Mouse (Mus musculus) heart, embryonic 11.5 days (tissue): ENCODE data around the gene Entpd5. TPM values are rescaled to one million over a fixed set of nuclear protein-coding genes. Genes with fewer than 3 reads are reported as not detected.

ENCODE experiments used
- ATAC-seq: fragments of 200-750 bp; cut with Nextera tagmentation; replicated peaks from 2 replicates; pipeline ENCODE4 v1.8.0; 2017; ENCODE audit warnings: moderate library complexity; ENCODE audit not compliant: insufficient number of reproducible peaks, low FRiP score, low TSS enrichment
- H3K27ac ChIP-seq: fragments of 300-500 bp; sonication (generic); 2 replicates; pipeline ENCODE4 v1.5.1; 2014; ENCODE audit warnings: mild to moderate bottlenecking, low read depth, low read length
- H3K27me3 ChIP-seq: fragments of 300-500 bp; sonication (generic); 2 replicates; pipeline ENCODE4 v1.6.1; 2014; ENCODE audit warnings: mild to moderate bottlenecking, low read length, mixed read lengths; ENCODE audit not compliant: control insufficient read depth, insufficient read depth
- H3K36me3 ChIP-seq: fragments of 300-500 bp; sonication (generic); 2 replicates; pipeline ENCODE4 v1.6.1; 2014; ENCODE audit warnings: mild to moderate bottlenecking, low read length, moderate library complexity, mixed read lengths; ENCODE audit not compliant: control insufficient read depth, insufficient read depth
- H3K4me1 ChIP-seq: fragments of 300-500 bp; sonication (generic); 2 replicates; pipeline ENCODE4 v1.6.1; 2014; ENCODE audit warnings: low read length; ENCODE audit not compliant: control insufficient read depth, insufficient read depth
- H3K4me2 ChIP-seq: fragments of 300-500 bp; sonication (generic); 2 replicates; pipeline ENCODE4 v1.6.1; 2014; ENCODE audit warnings: mild to moderate bottlenecking, moderate library complexity
- H3K4me3 ChIP-seq: fragments of 300-500 bp; sonication (generic); 2 replicates; pipeline ENCODE4 v1.5.1; 2014; ENCODE audit warnings: low read depth, low read length
- H3K9ac ChIP-seq: fragments of 300-500 bp; sonication (generic); 2 replicates; pipeline ENCODE4 v1.6.1; 2014; ENCODE audit warnings: mild to moderate bottlenecking, low read depth, low read length, moderate library complexity
- H3K9me3 ChIP-seq: fragments of 300-500 bp; sonication (generic); replicated peaks from 2 replicates; pipeline ENCODE4 v1.6.1; 2016; ENCODE audit warnings: low read length; ENCODE audit not compliant: control insufficient read depth
- WGBS: fragments of 180-500 bp; shearing (Covaris S2); extraction: QIAGEN DNeasy Blood & Tissue Kit; methylation state at CpG from one replicate; pipeline ENCODE4 v1.1.7; 2014; ENCODE audit not compliant: insufficient replicate concordance; 5-methylcytosine and 5-hydroxymethylcytosine counted together
- polyA plus RNA-seq: library from polyadenylated mRNA; unstranded; fragments of >200 nt; fragmentation: Nextera tagmentation; extraction: Ambion mirVana; gene quantifications from 2 replicates; pipeline ENCODE4 v1.2.1, GENCODE M21; 2014

The Entpd5 gene
- polyA plus RNA-seq, 1 experiment from 2014 or later: 26.9 TPM

DNA sequence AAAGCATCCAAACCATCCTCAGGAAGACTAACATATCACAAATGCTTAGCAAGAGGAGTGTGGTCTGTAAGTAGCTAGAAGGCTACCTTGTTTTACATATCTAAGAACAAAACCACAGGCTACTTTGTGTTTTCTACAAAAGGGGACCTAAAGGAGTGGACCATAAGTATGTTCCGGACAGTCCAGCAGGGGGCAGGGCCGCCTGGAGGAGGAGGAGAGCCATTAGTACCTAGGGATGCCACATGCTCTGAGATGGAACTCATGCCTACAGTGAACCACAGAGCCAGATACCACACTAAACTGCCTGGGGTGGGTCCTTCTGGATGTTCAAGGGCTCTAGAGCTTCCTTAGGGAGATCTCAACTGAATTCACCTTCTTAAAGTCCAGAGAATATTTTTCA lies 61.6 kb downstream of the Entpd5 start:
- peaks cover 13% of the 10 kb centered on the region; the same call in 1 of the 2 replicates for H3K36me3 ChIP-seq
- no peaks in the 10 kb centered on the region for H3K9me3 ChIP-seq
- H3K4me1 ChIP-seq: no peaks in the 10 kb centered on the region
- ATAC-seq: no peak
- 37% methylated on average over 2 of the region's 2 CpGs for WGBS
- H3K27ac ChIP-seq: no peak overlapping the region
- no peaks in the 10 kb centered on the region for H3K27me3 ChIP-seq
- no peak overlapping the region for H3K4me2 ChIP-seq
- no peak overlapping the region for H3K4me3 ChIP-seq
- no peak overlapping the region for H3K9ac ChIP-seq

DNA sequence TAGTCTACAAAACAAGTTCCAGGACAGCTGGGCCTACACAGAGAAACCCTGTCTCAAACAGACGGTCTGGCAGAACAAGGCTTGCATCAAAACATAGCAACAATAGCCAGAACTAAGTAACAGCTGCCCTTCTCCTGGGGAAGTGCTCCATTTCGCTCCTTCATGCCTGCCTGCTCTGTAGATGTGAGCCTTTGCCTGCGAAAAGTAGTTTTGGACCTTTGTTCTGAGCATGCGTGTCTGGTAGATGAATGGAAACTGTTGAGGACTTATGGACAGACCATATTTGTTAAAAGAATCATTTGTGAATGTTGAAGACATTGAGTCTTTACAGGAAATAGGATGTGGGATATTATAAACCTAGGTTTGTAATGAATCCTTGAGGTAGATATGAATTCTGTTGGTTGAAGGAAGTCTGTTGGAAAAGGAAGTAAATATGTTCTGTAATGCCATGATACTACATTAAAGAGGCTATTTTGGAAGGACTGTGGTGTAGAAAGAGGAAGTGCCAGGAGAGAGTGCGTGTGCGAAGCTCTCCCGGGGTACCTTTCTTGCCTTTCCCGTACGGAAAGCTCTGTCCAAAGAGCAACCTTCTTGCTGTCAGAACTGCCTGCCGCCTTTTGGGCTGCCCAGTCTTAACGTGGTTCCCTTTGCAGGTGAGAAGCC lies 71.7 kb downstream of the Entpd5 start:
- Histone ChIP-seq H3K4me3 (no peak overlapping the region), H3K36me3 (peaks cover 38% of the 10 kb centered on the region), H3K4me1 (no peaks in the 10 kb centered on the region), H3K9me3 (no peaks in the 10 kb centered on the region), H3K9ac (no peak overlapping the region), H3K27me3 (no peaks in the 10 kb centered on the region), H3K27ac (no peak overlapping the region), H3K4me2 (no peak overlapping the region)
- ATAC-seq: no peak
- WGBS: 95% methylated on average over 11 of the region's 11 CpGs

DNA sequence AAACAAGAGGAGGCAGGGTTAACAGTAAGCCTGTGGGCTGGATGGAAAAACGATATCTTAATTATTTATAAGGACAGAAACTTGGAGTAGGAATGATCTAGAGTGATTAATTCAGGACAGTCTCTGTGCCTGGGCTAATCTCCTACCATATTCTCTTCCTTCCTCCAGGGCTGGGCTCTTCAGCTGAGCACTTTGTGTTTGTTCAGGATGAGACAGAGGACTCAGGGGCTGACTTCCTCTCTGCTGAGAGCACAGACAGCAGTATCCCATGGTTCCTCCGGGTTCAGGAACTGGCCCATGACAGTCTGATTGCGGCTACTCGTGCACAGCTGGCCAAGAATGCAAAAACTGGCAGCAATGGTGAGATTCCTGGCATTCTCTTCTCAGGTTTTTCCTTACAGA lies 81.7 kb downstream of the Entpd5 start:
- 54% methylated on average over 4 of the region's 4 CpGs for WGBS
- no peaks in the 10 kb centered on the region for H3K9me3 ChIP-seq
- H3K36me3 ChIP-seq: peaks cover 10% of the 10 kb centered on the region
- no peak for ATAC-seq
- no peaks in the 10 kb centered on the region for H3K4me1 ChIP-seq
- no peaks in the 10 kb centered on the region for H3K27me3 ChIP-seq
- H3K4me2 ChIP-seq: no peak overlapping the region
- H3K4me3 ChIP-seq: no peak overlapping the region
- H3K27ac ChIP-seq: no peak overlapping the region
- H3K9ac ChIP-seq: no peak overlapping the region

Other genes with a start within 250 kb of the Entpd5 start
- 5.9 and 7.1 TPM in 2 replicates for gene Elmsan1, start 190.1 kb downstream of the Entpd5 start, polyA plus RNA-seq
- 62.5 and 74.7 TPM in 2 replicates for gene Ptgr2, start 123.8 kb downstream of the Entpd5 start, polyA plus RNA-seq
- gene Zfp410, start 92.2 kb downstream of the Entpd5 start, polyA plus RNA-seq: 56.0 and 58.0 TPM in 2 replicates
- 57.4 and 68.0 TPM in 2 replicates for gene Coq6, start 47.4 kb downstream of the Entpd5 start, polyA plus RNA-seq
- gene Fam161b, start 47.2 kb downstream of the Entpd5 start, polyA plus RNA-seq: 5.7 and 6.6 TPM in 2 replicates
- 1.1 and 2.5 TPM in 2 replicates for gene Bbof1, start within 50 bp of the Entpd5 start, polyA plus RNA-seq
- gene Rnf113a2, start 8.2 kb upstream of the Entpd5 start, polyA plus RNA-seq: 21.6 and 26.1 TPM in 2 replicates
- 38.6 and 41.4 TPM in 2 replicates for gene Aldh6a1, start 42.0 kb upstream of the Entpd5 start, polyA plus RNA-seq
- 17.3 and 19.1 TPM in 2 replicates for gene Lin52, start 42.4 kb upstream of the Entpd5 start, polyA plus RNA-seq
- gene Vsx2, start 160.7 kb upstream of the Entpd5 start, polyA plus RNA-seq: not detected in 2 replicates
- 8.6 and 9.5 TPM in 2 replicates for gene Abcd4, start 208.4 kb upstream of the Entpd5 start, polyA plus RNA-seq
- gene Vrtn, start 232.0 kb upstream of the Entpd5 start, polyA plus RNA-seq: not detected in 2 replicates